In genomic region chr6:124375435-124375884, GRCm38 (mm10) we compare ENCODE assay signal across 8 mouse cellular contexts. TPM values are rescaled to one million over a fixed set of nuclear protein-coding genes. Genes with fewer than 3 reads are reported as not detected.
DNase-seq lines count a peak whose midpoint lies in the region; ATAC-seq and TF ChIP-seq lines count a peak whose summit lies in the region.

No protein-coding gene starts in this region.

- H3K9ac ChIP-seq in hindbrain, embryonic 11.5 days (ENCODE audit: low read depth, low read length): no peak overlapping the region

- H3K36me3 ChIP-seq in kidney, adult 2 months (ENCODE audit: control insufficient read depth, insufficient read depth, low read length): no peaks in the 10 kb centered on the region
- H3K36me3 ChIP-seq in megakaryocyte, embryonic 14.5 days (replicated peaks; ENCODE audit: low read length): no peaks in the 10 kb centered on the region
- H3K36me3 ChIP-seq in hindbrain, embryonic 11.5 days (ENCODE audit: control insufficient read depth, insufficient read depth, low read length): no peaks in the 10 kb centered on the region

- peaks cover 7% of the 10 kb centered on the region; the same call in 1 of the 2 replicates for H3K4me1 ChIP-seq in kidney, adult 2 months (ENCODE audit: control insufficient read depth, insufficient read depth, low read length)
- H3K4me1 ChIP-seq in megakaryocyte, embryonic 14.5 days: peaks cover 53% of the 10 kb centered on the region
- no peaks in the 10 kb centered on the region for H3K4me1 ChIP-seq in hindbrain, embryonic 11.5 days (replicated peaks; ENCODE audit: control insufficient read depth, insufficient read depth, low read length)

- TF ChIP-seq CTCF in kidney, adult 2 months (conservative IDR thresholded peaks at IDR 0.05; ENCODE audit: insufficient read depth, insufficient read length, low read depth, low read length): no peak

- WGBS in kidney, adult 2 months: 64% methylated on average over 11 of the region's 11 CpGs
- WGBS in hindbrain, embryonic 11.5 days: 87% methylated on average over 11 of the region's 11 CpGs

- peak; percentile 40 for DNase-seq in kidney, adult 2 months
- DNase-seq in kidney, postnatal 10 days: no peak
- DNase-seq in thymus, postnatal 4 days: peak; percentile 71
- DNase-seq in hindbrain, embryonic 11.5 days (ENCODE audit: low spot score): no peak
- no peak for DNase-seq in layer of hippocampus, adult 8-10 months (ENCODE audit: low spot score in 2 of 2)
- DNase-seq in left cerebral cortex, adult 11 months (ENCODE audit: low spot score): no peak

- H3K4me2 ChIP-seq in hindbrain, embryonic 11.5 days (replicated peaks; ENCODE audit: low read depth, low read length): no peak overlapping the region

- H3K4me3 ChIP-seq in kidney, adult 2 months (ENCODE audit: insufficient read depth, low read depth, low read length): no peak overlapping the region
- H3K4me3 ChIP-seq in megakaryocyte, embryonic 14.5 days (replicated peaks): peak overlapping the region; percentile 83
- H3K4me3 ChIP-seq in hindbrain, embryonic 11.5 days (ENCODE audit: low read depth, low read length): no peak overlapping the region

- ATAC-seq in inflammation-experienced regulatory T-cells, adult 6 months: peak; percentile 94
- ATAC-seq in hindbrain, embryonic 11.5 days (ENCODE audit: low FRiP score): no peak

- no peaks in the 10 kb centered on the region for H3K27me3 ChIP-seq in kidney, adult 2 months (replicated peaks; ENCODE audit: control insufficient read depth, insufficient read depth, low read length)
- peaks cover 42% of the 10 kb centered on the region for H3K27me3 ChIP-seq in megakaryocyte, embryonic 14.5 days (replicated peaks)
- H3K27me3 ChIP-seq in hindbrain, embryonic 11.5 days (ENCODE audit: control insufficient read depth, insufficient read depth, low read length): no peaks in the 10 kb centered on the region

- no peaks in the 10 kb centered on the region for H3K9me3 ChIP-seq in megakaryocyte, embryonic 14.5 days
- no peaks in the 10 kb centered on the region for H3K9me3 ChIP-seq in hindbrain, embryonic 11.5 days (ENCODE audit: control insufficient read depth, low read length)

- TF ChIP-seq POLR2A in kidney, adult 2 months (IDR thresholded peaks at IDR 0.05; ENCODE audit: low read depth, low read length): no peak

- H3K27ac ChIP-seq in kidney, adult 2 months (ENCODE audit: insufficient read depth, low read depth, low read length): no peak overlapping the region
- no peak overlapping the region for H3K27ac ChIP-seq in hindbrain, embryonic 11.5 days (ENCODE audit: low read depth, low read length)

RNA-seq across cellular contexts. Expression of gene Pex5, which starts 39.4 kb away (rescaled TPM):
- polyA plus RNA-seq in kidney, adult 2 months (2012; rRNA removed): 62.0 and 62.8 TPM in 2 replicates
- 10 to 100 TPM in 1 of 3 experiments, 1 to 10 TPM in 2; 7.0 to 10.1 (median 9.3) TPM for polyA plus RNA-seq in inflammation-experienced regulatory T-cells, adult 6 months (2017; shearing (Covaris generic))
- 4.7 and 7.5 TPM in 2 replicates for polyA plus RNA-seq in megakaryocyte, embryonic 14.5 days (2012; ENCODE audit: insufficient read depth, low replicate concordance)
- polyA plus RNA-seq in hindbrain, embryonic 11.5 days (2014; fragmentation: Nextera tagmentation; extraction: Ambion mirVana): 35.1 and 38.9 TPM in 2 replicates
- total RNA-seq in layer of hippocampus, adult 8-10 months (2022): 10 to 100 TPM; 47.1 to 62.7 (median 57.5) TPM

Comparison
In these comparisons a context has a peak if more than half of its experiments do, and no peak if none do; other contexts are left out.
1. DNase-seq: peak in kidney, adult 2 months (single experiment) and thymus, postnatal 4 days (single experiment); none in kidney, postnatal 10 days (single experiment), hindbrain, embryonic 11.5 days (single experiment), layer of hippocampus, adult 8-10 months (0 of 2) and left cerebral cortex, adult 11 months (single experiment).